Mouse (Mus musculus) ES-Bruce4 (cell line): ENCODE data around the gene Nhp2. TPM values are rescaled to one million over a fixed set of nuclear protein-coding genes. Genes with fewer than 3 reads are reported as not detected.

Experiments
- H3K27ac ChIP-seq: 2 replicates; pipeline ENCODE4 v1.5.1; 2012; ENCODE audit warnings: low read length, inconsistent platforms; ENCODE audit not compliant: insufficient read depth
- H3K27me3 ChIP-seq: 2 replicates; pipeline ENCODE4 v1.6.1; 2012; ENCODE audit warnings: mild to moderate bottlenecking, low read length, inconsistent platforms; ENCODE audit not compliant: control insufficient read depth, poor library complexity, insufficient read depth, severe bottlenecking
- H3K36me3 ChIP-seq: 2 replicates; pipeline ENCODE4 v1.6.1; 2012; ENCODE audit warnings: inconsistent platforms, mild to moderate bottlenecking, low read length, moderate library complexity; ENCODE audit not compliant: control insufficient read depth, poor library complexity, insufficient read depth, severe bottlenecking
- H3K4me1 ChIP-seq: one replicate; pipeline ENCODE4 v1.8.1; 2011; ENCODE audit warnings: low read length; ENCODE audit not compliant: control insufficient read depth, insufficient read depth
- H3K4me3 ChIP-seq: 2 replicates; pipeline ENCODE4 v1.5.1; 2011; ENCODE audit warnings: low read depth, mild to moderate bottlenecking, low read length
- H3K9ac ChIP-seq: 2 replicates; pipeline ENCODE4 v1.6.1; 2012; ENCODE audit warnings: low read depth, mild to moderate bottlenecking, inconsistent platforms; ENCODE audit not compliant: poor library complexity, severe bottlenecking
- H3K9me3 ChIP-seq: replicated peaks from 2 replicates; pipeline ENCODE4 v1.6.1; 2012; ENCODE audit warnings: mild to moderate bottlenecking, low read length, inconsistent platforms; ENCODE audit not compliant: control insufficient read depth, poor library complexity, insufficient read depth, severe bottlenecking
- CTCF ChIP-seq: IDR thresholded peaks from one replicate; pipeline ENCODE4 v1.8.1; 2011; ENCODE audit warnings: low read depth, low read length
- EP300 ChIP-seq: IDR thresholded peaks from 2 replicates; pipeline ENCODE4 v1.6.1; 2011; ENCODE audit warnings: low read depth, low read length; ENCODE audit not compliant: insufficient read depth
- POLR2A ChIP-seq: IDR thresholded peaks from one replicate; pipeline ENCODE4 v1.8.1; 2011; ENCODE audit warnings: low read length; ENCODE audit not compliant: insufficient read depth
- polyA plus RNA-seq: library from polyadenylated mRNA; stranded (reverse); fragments of >200 nt; gene quantifications from 2 replicates; pipeline ENCODE4 v1.2.4, GENCODE M21; 2011; ENCODE audit warnings: low read depth; ENCODE audit not compliant: missing spikeins, insufficient read depth, insufficient read length

Gene Nhp2
- polyA plus RNA-seq, 1 experiment: 202 TPM

GRCm38 (mm10) chr11:51635525-51636322 is 16.2 kb downstream of the Nhp2 start, which contains the start of gene Rmnd5b:
Gene Rmnd5b, minus strand, starts transcription at chr11:51635896.
- TF ChIP-seq EP300: 0 out of 2 replicates have a peak, but pooled peaks have one; percentile 40
- no peak for TF ChIP-seq POLR2A
- H3K27ac ChIP-seq: peak within 1 kb of the TSS; percentile 88
- 0 out of 2 replicates have a peak, but pooled peaks cover 3% of the 10 kb centered on the region for H3K36me3 ChIP-seq
- peaks cover 1% of the 10 kb centered on the region for H3K4me1 ChIP-seq
- H3K9ac ChIP-seq: peak within 1 kb of the TSS; percentile 87
- H3K4me3 ChIP-seq: peak within 1 kb of the TSS; percentile 76
- H3K27me3 ChIP-seq: no peaks in the 10 kb centered on the region
- no peaks in the 10 kb centered on the region for H3K9me3 ChIP-seq

- peak overlapping the region; percentile 88 for H3K27ac ChIP-seq
- TF ChIP-seq POLR2A (no peak), CTCF (peak; percentile 12)
- H3K9ac ChIP-seq: peak overlapping the region; percentile 87
- peak overlapping the region; percentile 76 for H3K4me3 ChIP-seq
- no peaks in the 10 kb centered on the region for H3K9me3 ChIP-seq
- no peaks in the 10 kb centered on the region for H3K27me3 ChIP-seq
- 0 out of 2 replicates have a peak, but pooled peaks cover 3% of the 10 kb centered on the region for H3K36me3 ChIP-seq
- peaks cover 5% of the 10 kb centered on the region for H3K4me1 ChIP-seq
Observed at GRCm38 (mm10) chr11:51636323-51636684, 16.8 kb downstream of the Nhp2 start.

GRCm38 (mm10) chr11:51637971-51638414 is 18.5 kb downstream of the Nhp2 start:
- Histone ChIP-seq H3K27ac (peak overlapping the region; percentile 98), H3K9ac (peak overlapping the region; percentile 30; the same call in 1 of the 2 replicates)
- TF ChIP-seq EP300 (peak; percentile 99), CTCF (no peak)

GRCm38 (mm10) chr11:51638497-51638896 is 19.0 kb downstream of the Nhp2 start:
- H3K9ac ChIP-seq: peak overlapping the region; percentile 30; the same call in 1 of the 2 replicates
- no peak overlapping the region for H3K4me3 ChIP-seq
- H3K4me1 ChIP-seq: peaks cover 7% of the 10 kb centered on the region
- no peaks in the 10 kb centered on the region for H3K27me3 ChIP-seq
- no peak for TF ChIP-seq POLR2A
- TF ChIP-seq EP300: no peak
- no peak for TF ChIP-seq CTCF
- H3K27ac ChIP-seq: peak overlapping the region; percentile 98
- no peaks in the 10 kb centered on the region for H3K9me3 ChIP-seq
- peaks cover 7% of the 10 kb centered on the region for H3K36me3 ChIP-seq

More at GRCm38 (mm10) chr11:51637971-51638414, 18.5 kb downstream of the Nhp2 start:
- Histone ChIP-seq H3K9me3 (no peaks in the 10 kb centered on the region), H3K4me1 (peaks cover 5% of the 10 kb centered on the region), H3K4me3 (no peak overlapping the region), H3K36me3 (peaks cover 7% of the 10 kb centered on the region), H3K27me3 (no peaks in the 10 kb centered on the region)

GRCm38 (mm10) chr11:51640748-51641147 is 21.2 kb downstream of the Nhp2 start:
- peaks cover 21% of the 10 kb centered on the region for H3K36me3 ChIP-seq
- no peak overlapping the region for H3K4me3 ChIP-seq
- H3K27ac ChIP-seq: no peak overlapping the region
- TF ChIP-seq CTCF: no peak
- no peak for TF ChIP-seq POLR2A
- no peak for TF ChIP-seq EP300
- H3K9me3 ChIP-seq: no peaks in the 10 kb centered on the region
- no peaks in the 10 kb centered on the region for H3K27me3 ChIP-seq
- peaks cover 7% of the 10 kb centered on the region for H3K4me1 ChIP-seq
- no peak overlapping the region for H3K9ac ChIP-seq

- H3K9ac ChIP-seq: peak overlapping the region; percentile 48
- H3K27ac ChIP-seq: 0 out of 2 replicates have a peak overlapping the region, but pooled peaks have one; percentile 2
- no peaks in the 10 kb centered on the region for H3K9me3 ChIP-seq
- no peak for TF ChIP-seq EP300
- no peak for TF ChIP-seq POLR2A
- TF ChIP-seq CTCF: no peak
- peaks cover 10% of the 10 kb centered on the region for H3K4me1 ChIP-seq
- H3K4me3 ChIP-seq: peak overlapping the region; percentile 36
- H3K36me3 ChIP-seq: peaks cover 25% of the 10 kb centered on the region
- H3K27me3 ChIP-seq: no peaks in the 10 kb centered on the region
Observed at GRCm38 (mm10) chr11:51643202-51643601, 23.7 kb downstream of the Nhp2 start.
